Mouse (Mus musculus) cerebellum, adult 2 months (tissue): ENCODE data around the gene Fastkd5. TPM values are rescaled to one million over a fixed set of nuclear protein-coding genes. Genes with fewer than 3 reads are reported as not detected.

Experiments
- DNase-seq, 2 experiments: peaks; one replicate each; pipeline ENCODE4 v3.0.0; 2021
- H3K27ac ChIP-seq: fragments of 200-500 bp; 2 replicates; pipeline ENCODE4 v1.5.1; 2012; ENCODE audit warnings: low read length, control low read depth, inconsistent platforms; ENCODE audit not compliant: insufficient read depth
- H3K27me3 ChIP-seq: fragments of 200-500 bp; 2 replicates; pipeline ENCODE4 v1.6.1; 2012; ENCODE audit warnings: inconsistent platforms, mild to moderate bottlenecking, low read length, moderate library complexity; ENCODE audit not compliant: control insufficient read depth, insufficient read depth
- H3K4me1 ChIP-seq: fragments of 200-500 bp; 2 replicates; pipeline ENCODE4 v1.6.1; 2011; ENCODE audit warnings: low read length; ENCODE audit not compliant: control insufficient read depth, insufficient read depth
- H3K4me3 ChIP-seq: fragments of 200-500 bp; replicated peaks from 2 replicates; pipeline ENCODE3; 2011; ENCODE audit warnings: mild to moderate bottlenecking, low read depth, low read length, control low read depth; ENCODE audit not compliant: insufficient read depth
- CTCF ChIP-seq: fragments of 200-500 bp; IDR thresholded peaks from 2 replicates; pipeline ENCODE4 v1.5.1; 2011; ENCODE audit warnings: low read depth, mild to moderate bottlenecking, control low read depth, low read length, moderate library complexity, borderline replicate concordance; ENCODE audit not compliant: insufficient read depth
- POLR2A ChIP-seq: fragments of 200-500 bp; IDR thresholded peaks from 2 replicates; pipeline ENCODE4 v1.6.1; 2011; ENCODE audit warnings: low read length, control low read depth, borderline replicate concordance; ENCODE audit not compliant: insufficient read depth
- WGBS: fragments of 180-500 bp; shearing (Covaris S2); methylation state at CpG from one replicate; pipeline ENCODE4 v1.1.7; 2018; 5-methylcytosine and 5-hydroxymethylcytosine counted together
- polyA plus RNA-seq: library from polyadenylated mRNA; depleted of rRNA; stranded (reverse); fragments of >200 nt; gene quantifications from 2 replicates; pipeline ENCODE4 v1.2.3, GENCODE M21; 2012; rRNA removed

Fastkd5 gene
- 5.4 and 5.7 TPM in 2 replicates for polyA plus RNA-seq

GRCm38 (mm10) chr2:130629839-130630203 lies at the start of gene Fastkd5, which contains the start of gene Ubox5:
Gene Fastkd5 (minus strand): TSS chr2:130630027.
Gene Ubox5 (minus strand): TSS chr2:130630038.
- Histone ChIP-seq H3K4me1 (peaks cover 22% of the 10 kb centered on the region), H3K27me3 (no peaks in the 10 kb centered on the region), H3K27ac (peak within 1 kb of the TSS; percentile 29), H3K4me3 (peak within 1 kb of the TSS; percentile 97)
- WGBS: under 1% methylated on average over 25 of the region's 25 CpGs
- DNase-seq: peak; percentile 90 to 94
- TF ChIP-seq POLR2A (peak; percentile 62; the same call in 1 of the 2 replicates), CTCF (no peak)

GRCm38 (mm10) chr2:130679154-130679553 lies 49.3 kb upstream of the Fastkd5 start:
- Histone ChIP-seq H3K27ac (no peak overlapping the region), H3K4me3 (no peak overlapping the region), H3K27me3 (no peaks in the 10 kb centered on the region), H3K4me1 (no peaks in the 10 kb centered on the region)
- DNase-seq: no peak
- TF ChIP-seq POLR2A: no peak
- no peak for TF ChIP-seq CTCF
- WGBS: 83% methylated on average over 12 of the region's 12 CpGs

- no peak for DNase-seq
- no peaks in the 10 kb centered on the region for H3K4me1 ChIP-seq
- 91% methylated on average over 10 of the region's 10 CpGs for WGBS
- H3K4me3 ChIP-seq: no peak overlapping the region
- H3K27ac ChIP-seq: no peak overlapping the region
- TF ChIP-seq POLR2A (no peak), CTCF (no peak)
- no peaks in the 10 kb centered on the region for H3K27me3 ChIP-seq
These were observed 47.4 kb upstream of the Fastkd5 start for GRCm38 (mm10) chr2:130677211-130677610.

- under 1% methylated on average over 31 of the region's 31 CpGs for WGBS
- peaks cover 10% of the 10 kb centered on the region for H3K4me1 ChIP-seq
- H3K27ac ChIP-seq: peak within 1 kb of the TSS; percentile 72
- H3K4me3 ChIP-seq: peak within 1 kb of the TSS; percentile 87
- peak; percentile 90 to 92 for DNase-seq
- H3K27me3 ChIP-seq: no peaks in the 10 kb centered on the region
- TF ChIP-seq POLR2A (peak; percentile 86), CTCF (peak; percentile 45; the same call in 1 of the 2 replicates)
These were observed 37.7 kb upstream of the Fastkd5 start, which contains the start of gene Itpa for GRCm38 (mm10) chr2:130667559-130667958. Gene Itpa (plus strand): TSS chr2:130667610.

- H3K4me1 ChIP-seq: peaks cover 8% of the 10 kb centered on the region
- no peaks in the 10 kb centered on the region for H3K27me3 ChIP-seq
- peak within 1 kb of the TSS; percentile 75 for H3K4me3 ChIP-seq
- TF ChIP-seq CTCF (no peak; the same call in 1 of the 2 replicates), POLR2A (peak; percentile 88)
- peak within 1 kb of the TSS; percentile 96 for H3K27ac ChIP-seq
- peak; percentile 97 for DNase-seq
- WGBS: under 1% methylated on average over 40 of the region's 40 CpGs
These were observed 34.4 kb upstream of the Fastkd5 start, which contains the start of gene Ddrgk1 for GRCm38 (mm10) chr2:130664102-130664701. Gene Ddrgk1 (minus strand): TSS chr2:130664659.

GRCm38 (mm10) chr2:130663342-130663741 lies 33.5 kb upstream of the Fastkd5 start:
- WGBS: 71% methylated on average over 11 of the region's 11 CpGs
- H3K4me3 ChIP-seq: peak overlapping the region; percentile 75
- no peaks in the 10 kb centered on the region for H3K27me3 ChIP-seq
- peaks cover 7% of the 10 kb centered on the region for H3K4me1 ChIP-seq
- peak in 1 of 2 experiments; percentile 18 for DNase-seq
- peak overlapping the region; percentile 32; the same call in 1 of the 2 replicates for H3K27ac ChIP-seq
- TF ChIP-seq CTCF: no peak
- TF ChIP-seq POLR2A: no peak

- Histone ChIP-seq H3K4me3 (no peak overlapping the region), H3K27me3 (no peaks in the 10 kb centered on the region), H3K27ac (no peak overlapping the region), H3K4me1 (peaks cover 4% of the 10 kb centered on the region)
- TF ChIP-seq CTCF: no peak
- no peak for TF ChIP-seq POLR2A
- 95% methylated on average over 10 of the region's 10 CpGs for WGBS
- DNase-seq: no peak
These were observed 28.7 kb upstream of the Fastkd5 start for GRCm38 (mm10) chr2:130658530-130658929.

GRCm38 (mm10) chr2:130657541-130657940 lies 27.7 kb upstream of the Fastkd5 start:
- H3K4me1 ChIP-seq: no peaks in the 10 kb centered on the region
- WGBS: 88% methylated on average over 6 of the region's 6 CpGs
- H3K4me3 ChIP-seq: no peak overlapping the region
- H3K27me3 ChIP-seq: no peaks in the 10 kb centered on the region
- no peak for DNase-seq
- H3K27ac ChIP-seq: no peak overlapping the region
- TF ChIP-seq CTCF (no peak), POLR2A (no peak)
